Mouse (Mus musculus): ENCODE measurements at regions not wholly inside any gene's neighbourhood (a gene's known extent, or its start where the extent isn't known, plus 50 kb on each side); places are given as distances from the start of the nearest gene placed in this dataset.

- 54% methylated on average over 1 of the region's 1 CpGs for WGBS (ENCODE audit: insufficient replicate concordance)
- ATAC-seq = no peak
- Histone ChIP-seq H3K9ac (replicated peaks) (no peak overlapping the region), H3K27me3 (ENCODE audit: insufficient read depth, low read length) (no peaks in the 10 kb centered on the region), H3K4me1 (ENCODE audit: insufficient read depth) (no peaks in the 10 kb centered on the region), H3K4me2 (ENCODE audit: low read depth, low read length) (no peak overlapping the region), H3K4me3 (ENCODE audit: low read depth, low read length) (no peak overlapping the region), H3K36me3 (replicated peaks; ENCODE audit: insufficient read depth, low read length) (no peaks in the 10 kb centered on the region), H3K27ac (ENCODE audit: low read depth) (no peak overlapping the region), H3K9me3 (ENCODE audit: low read length) (no peaks in the 10 kb centered on the region)
- DNase-seq = no peak
- TF ChIP-seq CTCF (IDR thresholded peaks at IDR 0.05; ENCODE audit: low read depth) (no peak), EP300 (IDR thresholded peaks at IDR 0.05; ENCODE audit: low read depth) (no peak)
These were observed 1795.2 kb upstream of the Gm37988 start for GRCm38 (mm10) chr1:3012530-3012929.

GRCm38 (mm10) chr1:3062759-3063158 lies 1744.9 kb upstream of the Gm37988 start:
- Histone ChIP-seq H3K9me3 (ENCODE audit: low read length) (no peaks in the 10 kb centered on the region), H3K27me3 (ENCODE audit: insufficient read depth, low read length) (no peaks in the 10 kb centered on the region), H3K4me2 (ENCODE audit: low read depth, low read length) (no peak overlapping the region), H3K36me3 (replicated peaks; ENCODE audit: insufficient read depth, low read length) (no peaks in the 10 kb centered on the region), H3K4me3 (ENCODE audit: low read depth, low read length) (no peak overlapping the region), H3K9ac (replicated peaks) (no peak overlapping the region), H3K4me1 (ENCODE audit: insufficient read depth) (no peaks in the 10 kb centered on the region), H3K27ac (ENCODE audit: low read depth) (no peak overlapping the region)
- DNase-seq = no peak
- ATAC-seq = no peak
- TF ChIP-seq EP300 (IDR thresholded peaks at IDR 0.05; ENCODE audit: low read depth) (no peak), CTCF (IDR thresholded peaks at IDR 0.05; ENCODE audit: low read depth) (no peak)

- Histone ChIP-seq H3K4me1 (ENCODE audit: insufficient read depth) (no peaks in the 10 kb centered on the region), H3K36me3 (replicated peaks; ENCODE audit: insufficient read depth, low read length) (no peaks in the 10 kb centered on the region), H3K9ac (replicated peaks) (no peak overlapping the region), H3K27ac (ENCODE audit: low read depth) (no peak overlapping the region), H3K4me3 (ENCODE audit: low read depth, low read length) (no peak overlapping the region), H3K4me2 (ENCODE audit: low read depth, low read length) (no peak overlapping the region), H3K27me3 (ENCODE audit: insufficient read depth, low read length) (no peaks in the 10 kb centered on the region), H3K9me3 (ENCODE audit: low read length) (no peaks in the 10 kb centered on the region)
- ATAC-seq (no peak), DNase-seq (no peak)
- TF ChIP-seq CTCF (IDR thresholded peaks at IDR 0.05; ENCODE audit: low read depth) = no peak
- no peak for TF ChIP-seq EP300 (IDR thresholded peaks at IDR 0.05; ENCODE audit: low read depth)
These were observed 1713.3 kb upstream of the Gm37988 start for GRCm38 (mm10) chr1:3094375-3094774.

- TF ChIP-seq EP300 (IDR thresholded peaks at IDR 0.05; ENCODE audit: low read depth) = no peak
- TF ChIP-seq CTCF (IDR thresholded peaks at IDR 0.05; ENCODE audit: low read depth) = no peak
- no peaks in the 10 kb centered on the region for H3K4me1 ChIP-seq (ENCODE audit: insufficient read depth)
- no peaks in the 10 kb centered on the region for H3K27me3 ChIP-seq (ENCODE audit: insufficient read depth, low read length)
- DNase-seq (no peak), ATAC-seq (no peak)
- H3K36me3 ChIP-seq (replicated peaks; ENCODE audit: insufficient read depth, low read length) = no peaks in the 10 kb centered on the region
- H3K4me2 ChIP-seq (ENCODE audit: low read depth, low read length) = no peak overlapping the region
- WGBS (ENCODE audit: insufficient replicate concordance) = 59% methylated on average over 1 of the region's 1 CpGs
- H3K4me3 ChIP-seq (ENCODE audit: low read depth, low read length) = no peak overlapping the region
- no peak overlapping the region for H3K9ac ChIP-seq (replicated peaks)
- H3K27ac ChIP-seq (ENCODE audit: low read depth) = no peak overlapping the region
- no peaks in the 10 kb centered on the region for H3K9me3 ChIP-seq (ENCODE audit: low read length)
These were observed 1712.8 kb upstream of the Gm37988 start for GRCm38 (mm10) chr1:3094910-3095309.

- Histone ChIP-seq H3K9ac (replicated peaks) (no peak overlapping the region), H3K4me2 (ENCODE audit: low read depth, low read length) (no peak overlapping the region), H3K36me3 (replicated peaks; ENCODE audit: insufficient read depth, low read length) (no peaks in the 10 kb centered on the region), H3K27ac (ENCODE audit: low read depth) (no peak overlapping the region), H3K27me3 (ENCODE audit: insufficient read depth, low read length) (no peaks in the 10 kb centered on the region), H3K4me1 (ENCODE audit: insufficient read depth) (no peaks in the 10 kb centered on the region), H3K9me3 (ENCODE audit: low read length) (no peaks in the 10 kb centered on the region), H3K4me3 (ENCODE audit: low read depth, low read length) (no peak overlapping the region)
- TF ChIP-seq EP300 (IDR thresholded peaks at IDR 0.05; ENCODE audit: low read depth) = no peak
- no peak for TF ChIP-seq CTCF (IDR thresholded peaks at IDR 0.05; ENCODE audit: low read depth)
- 74% methylated on average over 4 of the region's 4 CpGs for WGBS (ENCODE audit: insufficient replicate concordance)
- DNase-seq = no peak
- ATAC-seq = no peak
These were observed 1694.1 kb upstream of the Gm37988 start for GRCm38 (mm10) chr1:3113564-3113963.

- H3K4me2 ChIP-seq (ENCODE audit: low read depth, low read length) = no peak overlapping the region
- no peak overlapping the region for H3K9ac ChIP-seq (replicated peaks)
- no peak overlapping the region for H3K27ac ChIP-seq (ENCODE audit: low read depth)
- H3K36me3 ChIP-seq (replicated peaks; ENCODE audit: insufficient read depth, low read length) = no peaks in the 10 kb centered on the region
- no peak overlapping the region for H3K4me3 ChIP-seq (ENCODE audit: low read depth, low read length)
- no peaks in the 10 kb centered on the region for H3K27me3 ChIP-seq (ENCODE audit: insufficient read depth, low read length)
- TF ChIP-seq EP300 (IDR thresholded peaks at IDR 0.05; ENCODE audit: low read depth) = no peak
- no peak for TF ChIP-seq CTCF (IDR thresholded peaks at IDR 0.05; ENCODE audit: low read depth)
- H3K9me3 ChIP-seq (ENCODE audit: low read length) = no peaks in the 10 kb centered on the region
- DNase-seq = no peak
- ATAC-seq = peak; percentile 15; the same call in 1 of the 2 replicates
- WGBS (ENCODE audit: insufficient replicate concordance) = 46% methylated on average over 2 of the region's 2 CpGs
- H3K4me1 ChIP-seq (ENCODE audit: insufficient read depth) = no peaks in the 10 kb centered on the region
These were observed 1687.9 kb upstream of the Gm37988 start for GRCm38 (mm10) chr1:3119498-3120391.
